24 mouse cellular contexts compared by ENCODE assay signal in the genomic region with DNA sequence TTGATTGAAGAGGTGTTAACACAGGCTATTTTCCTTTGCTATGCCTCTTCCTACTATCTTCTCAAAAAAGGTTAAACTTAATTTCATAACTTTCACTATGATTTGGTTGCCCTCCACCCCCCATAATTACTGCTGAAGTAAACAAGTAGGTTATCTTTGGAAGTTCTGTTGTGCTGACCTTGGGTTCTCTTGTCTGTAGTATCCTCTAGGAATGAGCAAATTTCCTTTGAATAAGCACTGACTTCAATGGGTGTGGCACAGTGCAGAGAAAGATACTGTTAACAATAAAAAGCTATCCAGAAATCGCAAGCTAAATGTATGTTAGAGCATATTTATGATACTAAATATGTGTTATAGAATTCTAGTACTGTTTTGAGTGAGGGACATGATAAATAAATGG. TPM values are rescaled to one million over a fixed set of nuclear protein-coding genes. Genes with fewer than 3 reads are reported as not detected.
A peak's percentile ranks its signal among the peaks of the same experiment; 100 is the strongest.
DNase-seq lines count a peak whose midpoint lies in the region; ATAC-seq and TF ChIP-seq lines count a peak whose summit lies in the region.
"Had no signal": no experiment of that assay in that cellular context is flagged by ENCODE, and none has a peak within 500 bp of the region (broad histone marks: within the 10 kb centered on the region; RNA-seq: fewer than 3 reads in every experiment).

No protein-coding gene starts in this region.

- no peak for TF ChIP-seq CTCF in lung, embryonic 14.5 days (IDR thresholded peaks at IDR 0.05; ENCODE audit: low read depth)
- TF ChIP-seq CTCF in lung, adult 2 months (IDR thresholded peaks at IDR 0.05; ENCODE audit: insufficient read depth, low read length): no peak

- no peak for TF ChIP-seq POLR2A in lung, adult 2 months (IDR thresholded peaks at IDR 0.05; ENCODE audit: borderline replicate concordance, extremely low read depth, low read depth, low read length)

- peak; percentile 17 for DNase-seq in lung, embryonic 14.5 days
- no peak for DNase-seq in lung, postnatal 14 days
- no peak for DNase-seq in lung, postnatal 36 days
- DNase-seq in lung, postnatal 10 days: peak; percentile 23
- no peak for DNase-seq in lung, adult 2 months
- DNase-seq in frontal cortex, postnatal 25 days (ENCODE audit: low spot score in 2 of 2): no peak
- DNase-seq: adrenal gland, adult 8-10 months; adrenal gland, postnatal 14 days; adrenal gland, postnatal 36 days; cerebellum, adult 11-12 months; cerebellum, adult 2 months; cerebellum, adult 9-10 months; cerebellum, postnatal 10 days; cerebellum, postnatal 25 days had no signal

- H3K27me3 ChIP-seq in lung, embryonic 14.5 days (ENCODE audit: insufficient read depth, low read length): no peaks in the 10 kb centered on the region
- no peaks in the 10 kb centered on the region for H3K27me3 ChIP-seq in lung, embryonic 16.5 days (ENCODE audit: control insufficient read depth, insufficient read depth, low read depth, low read length)
- H3K27me3 ChIP-seq: CH12.LX; embryonic facial prominence, embryonic 12.5 days; forebrain, embryonic 13.5 days; forebrain, embryonic 15.5 days; Patski had no signal

- H3K27ac ChIP-seq in lung, embryonic 14.5 days (ENCODE audit: low read depth): no peak overlapping the region
- peak overlapping the region; percentile 43; the same call in 1 of the 2 replicates for H3K27ac ChIP-seq in lung, embryonic 16.5 days (ENCODE audit: low read length)
- H3K27ac ChIP-seq: embryonic facial prominence, embryonic 10.5 days; embryonic facial prominence, embryonic 12.5 days; forebrain, embryonic 13.5 days; forebrain, embryonic 15.5 days had no signal

- WGBS in lung, embryonic 14.5 days: 78% methylated on average over 1 of the region's 1 CpGs
- 75% methylated on average over 1 of the region's 1 CpGs for WGBS in lung, embryonic 16.5 days
- 51% methylated on average over 1 of the region's 1 CpGs for WGBS in lung, adult 2 months

- H3K36me3 ChIP-seq in lung, embryonic 14.5 days (ENCODE audit: insufficient read depth): peaks cover 41% of the 10 kb centered on the region
- H3K36me3 ChIP-seq in lung, embryonic 16.5 days (ENCODE audit: control insufficient read depth, insufficient read depth, low read length): peaks cover 12% of the 10 kb centered on the region

- H3K9ac ChIP-seq in lung, embryonic 14.5 days: no peak overlapping the region
- H3K9ac ChIP-seq in lung, embryonic 16.5 days (ENCODE audit: low read length): no peak overlapping the region
- H3K9ac ChIP-seq: embryonic facial prominence, embryonic 12.5 days; forebrain, embryonic 13.5 days; forebrain, embryonic 15.5 days had no signal

- H3K4me1 ChIP-seq in lung, embryonic 14.5 days (ENCODE audit: insufficient read depth): no peaks in the 10 kb centered on the region
- no peaks in the 10 kb centered on the region for H3K4me1 ChIP-seq in lung, embryonic 16.5 days (replicated peaks; ENCODE audit: control insufficient read depth, insufficient read depth, low read length)
- H3K4me1 ChIP-seq in lung, adult 2 months (ENCODE audit: control insufficient read depth, insufficient read depth, low read length): peaks cover 5% of the 10 kb centered on the region; the same call in 1 of the 2 replicates
- H3K4me1 ChIP-seq: embryonic facial prominence, embryonic 10.5 days; embryonic facial prominence, embryonic 12.5 days had no signal

- no peak overlapping the region for H3K4me3 ChIP-seq in lung, embryonic 14.5 days (ENCODE audit: low read depth, low read length)
- no peak overlapping the region for H3K4me3 ChIP-seq in lung, embryonic 16.5 days (ENCODE audit: low read length)
- H3K4me3 ChIP-seq in lung, adult 2 months (replicated peaks; ENCODE audit: extremely low read depth, low read depth, low read length): no peak overlapping the region
- H3K4me3 ChIP-seq: embryonic facial prominence, embryonic 10.5 days; embryonic facial prominence, embryonic 12.5 days; forebrain, embryonic 13.5 days; forebrain, embryonic 15.5 days had no signal

- no peaks in the 10 kb centered on the region for H3K9me3 ChIP-seq in lung, embryonic 14.5 days (ENCODE audit: low read depth, low read length)
- no peaks in the 10 kb centered on the region for H3K9me3 ChIP-seq in lung, embryonic 16.5 days (ENCODE audit: control insufficient read depth, low read length)
- H3K9me3 ChIP-seq: embryonic facial prominence, embryonic 10.5 days; embryonic facial prominence, embryonic 12.5 days; forebrain, embryonic 13.5 days; forebrain, embryonic 15.5 days; G1E had no signal

- no peak for ATAC-seq in lung, embryonic 14.5 days (ENCODE audit: insufficient read depth)
- ATAC-seq in lung, embryonic 16.5 days (ENCODE audit: low read depth): no peak
- ATAC-seq in inflammation-experienced regulatory T-cells, adult 6 months: peak; percentile 2
- ATAC-seq: activated CD4-positive, CD25-positive, alpha-beta regulatory T cell, adult 4 months; forebrain, embryonic 13.5 days; forebrain, embryonic 15.5 days; Patski had no signal

- H3K4me2 ChIP-seq in lung, embryonic 14.5 days: no peak overlapping the region
- no peak overlapping the region for H3K4me2 ChIP-seq in lung, embryonic 16.5 days (ENCODE audit: low read depth, low read length)
- H3K4me2 ChIP-seq: embryonic facial prominence, embryonic 12.5 days; forebrain, embryonic 13.5 days; forebrain, embryonic 15.5 days had no signal

RNA-seq across cellular contexts. Expression of a gene that starts 53.2 kb away (rescaled TPM):
- 27.0 and 30.0 TPM in 2 replicates for polyA plus RNA-seq in lung, embryonic 14.5 days (2014; fragmentation: Nextera tagmentation; extraction: Ambion mirVana)
- 20.8 TPM in 2 replicates for polyA plus RNA-seq in lung, embryonic 16.5 days (2015; fragmentation: Nextera tagmentation; extraction: Ambion mirVana)
- 2.5 and 3.7 TPM in 2 replicates for polyA plus RNA-seq in lung, adult 2 months (2012; rRNA removed)
- polyA plus RNA-seq in inflammation-experienced regulatory T-cells, adult 6 months (2017; shearing (Covaris generic)): 10 to 100 TPM; 27.7 to 35.0 (median 33.4) TPM

Comparison
In these comparisons a context has a peak if more than half of its experiments do, and no peak if none do; other contexts are left out.
1. DNase-seq: peak in lung, embryonic 14.5 days (single experiment) and lung, postnatal 10 days (single experiment); none in lung, postnatal 14 days (single experiment), lung, postnatal 36 days (single experiment), lung, adult 2 months (single experiment) and frontal cortex, postnatal 25 days (0 of 2).